ENCODE assay signal across 8 mouse cellular contexts in genomic region chr4:136206033-136206893, GRCm38 (mm10). TPM values are rescaled to one million over a fixed set of nuclear protein-coding genes. Genes with fewer than 3 reads are reported as not detected.
DNase-seq lines count a peak whose midpoint lies in the region; ATAC-seq lines count a peak whose summit lies in the region.

Gene Asap3 (plus strand): TSS chr4:136206365.

- under 1% methylated on average over 53 of the region's 54 CpGs for WGBS in heart, embryonic 11.5 days (ENCODE audit: insufficient replicate concordance)
- under 1% methylated on average over 52 of the region's 54 CpGs for WGBS in kidney, embryonic 16.5 days
- WGBS in liver, embryonic 11.5 days = 2% methylated on average over 53 of the region's 54 CpGs
- under 1% methylated on average over 54 of the region's 54 CpGs for WGBS in stomach, embryonic 14.5 days

- ATAC-seq in erythroblast, adult 5-6 weeks (replicated peaks; ENCODE audit: low FRiP score, poor library complexity, severe bottlenecking) = peak; percentile 77
- peak; percentile 92 for ATAC-seq in heart, embryonic 11.5 days (replicated peaks; ENCODE audit: insufficient number of reproducible peaks, low FRiP score, low TSS enrichment)
- ATAC-seq in kidney, embryonic 16.5 days (ENCODE audit: low FRiP score, low TSS enrichment) = peak; percentile 95
- peak; percentile 93 for ATAC-seq in liver, embryonic 11.5 days (replicated peaks; ENCODE audit: low FRiP score)
- ATAC-seq in stomach, embryonic 14.5 days (ENCODE audit: insufficient number of reproducible peaks, insufficient read depth, low FRiP score, low read depth) = peak; percentile 92

- peak within 1 kb of the TSS; percentile 99 for H3K4me2 ChIP-seq in heart, embryonic 11.5 days
- peak within 1 kb of the TSS; percentile 96 for H3K4me2 ChIP-seq in kidney, embryonic 16.5 days (replicated peaks; ENCODE audit: low read depth, low read length)
- H3K4me2 ChIP-seq in liver, embryonic 11.5 days = peak within 1 kb of the TSS; percentile 98
- H3K4me2 ChIP-seq in stomach, embryonic 14.5 days (replicated peaks; ENCODE audit: low read depth, low read length) = peak within 1 kb of the TSS; percentile 97

- peak within 1 kb of the TSS; percentile 77 for H3K9ac ChIP-seq in heart, embryonic 11.5 days (ENCODE audit: low read depth, low read length)
- H3K9ac ChIP-seq in kidney, embryonic 16.5 days (replicated peaks; ENCODE audit: low read length) = peak within 1 kb of the TSS; percentile 71
- H3K9ac ChIP-seq in liver, embryonic 11.5 days (ENCODE audit: low read depth, low read length) = peak within 1 kb of the TSS; percentile 66
- H3K9ac ChIP-seq in stomach, embryonic 14.5 days (replicated peaks; ENCODE audit: low read depth, low read length) = peak within 1 kb of the TSS; percentile 55

- no peaks in the 10 kb centered on the region for H3K36me3 ChIP-seq in heart, embryonic 11.5 days (ENCODE audit: control insufficient read depth, insufficient read depth, low read length)
- H3K36me3 ChIP-seq in kidney, embryonic 16.5 days (ENCODE audit: insufficient read depth, low read length) = no peaks in the 10 kb centered on the region
- H3K36me3 ChIP-seq in liver, embryonic 11.5 days (ENCODE audit: control insufficient read depth, insufficient read depth, low read length) = no peaks in the 10 kb centered on the region
- H3K36me3 ChIP-seq in stomach, embryonic 14.5 days (ENCODE audit: control insufficient read depth, insufficient read depth, low read length) = no peaks in the 10 kb centered on the region

- peak within 1 kb of the TSS; percentile 36; the same call in 1 of the 2 replicates for H3K27ac ChIP-seq in heart, embryonic 11.5 days (ENCODE audit: low read depth, low read length)
- H3K27ac ChIP-seq in kidney, embryonic 16.5 days (ENCODE audit: low read length) = peak within 1 kb of the TSS; percentile 40; the same call in 1 of the 2 replicates
- H3K27ac ChIP-seq in liver, embryonic 11.5 days (ENCODE audit: low read depth, low read length) = no peak within 1 kb of the TSS; the same call in 1 of the 2 replicates
- peak within 1 kb of the TSS; percentile 77 for H3K27ac ChIP-seq in stomach, embryonic 14.5 days (ENCODE audit: low read length)

- DNase-seq in B cell, adult 2 months = peak; percentile 90 to 92
- peak; percentile 86 for DNase-seq in brain, adult 2 months (ENCODE audit: low read depth, low spot score)
- peak; percentile 98 for DNase-seq in liver, embryonic 11.5 days (ENCODE audit: low spot score)
- peak; percentile 81 for DNase-seq in naive thymus-derived CD4-positive, alpha-beta T cell, adult 2 months (ENCODE audit: low read depth)

- peaks cover 4% of the 10 kb centered on the region; the same call in 1 of the 2 replicates for H3K27me3 ChIP-seq in heart, embryonic 11.5 days (ENCODE audit: control insufficient read depth, insufficient read depth, low read length)
- H3K27me3 ChIP-seq in kidney, embryonic 16.5 days (ENCODE audit: insufficient read depth, low read length) = no peaks in the 10 kb centered on the region; the same call in 1 of the 2 replicates
- H3K27me3 ChIP-seq in liver, embryonic 11.5 days (replicated peaks; ENCODE audit: control insufficient read depth, insufficient read depth, low read length) = peaks cover 20% of the 10 kb centered on the region
- no peaks in the 10 kb centered on the region for H3K27me3 ChIP-seq in stomach, embryonic 14.5 days (ENCODE audit: control insufficient read depth, insufficient read depth, low read length)

- H3K4me3 ChIP-seq in heart, embryonic 11.5 days (ENCODE audit: low read depth, low read length) = peak within 1 kb of the TSS; percentile 62
- H3K4me3 ChIP-seq in kidney, embryonic 16.5 days (ENCODE audit: low read length) = peak within 1 kb of the TSS; percentile 65
- H3K4me3 ChIP-seq in liver, embryonic 11.5 days (ENCODE audit: low read depth, low read length) = peak within 1 kb of the TSS; percentile 59
- H3K4me3 ChIP-seq in stomach, embryonic 14.5 days (ENCODE audit: low read depth, low read length) = peak within 1 kb of the TSS; percentile 65

- H3K9me3 ChIP-seq in heart, embryonic 11.5 days (replicated peaks; ENCODE audit: control insufficient read depth, low read length) = no peaks in the 10 kb centered on the region
- no peaks in the 10 kb centered on the region for H3K9me3 ChIP-seq in kidney, embryonic 16.5 days (ENCODE audit: low read length)
- no peaks in the 10 kb centered on the region for H3K9me3 ChIP-seq in liver, embryonic 11.5 days (ENCODE audit: control insufficient read depth, low read length)
- H3K9me3 ChIP-seq in stomach, embryonic 14.5 days (ENCODE audit: control insufficient read depth, low read depth, low read length) = no peaks in the 10 kb centered on the region

- peaks cover 9% of the 10 kb centered on the region; the same call in 1 of the 2 replicates for H3K4me1 ChIP-seq in heart, embryonic 11.5 days (ENCODE audit: control insufficient read depth, insufficient read depth, low read length)
- H3K4me1 ChIP-seq in kidney, embryonic 16.5 days (ENCODE audit: insufficient read depth, low read length) = peaks cover 16% of the 10 kb centered on the region
- peaks cover 11% of the 10 kb centered on the region for H3K4me1 ChIP-seq in liver, embryonic 11.5 days (replicated peaks; ENCODE audit: control insufficient read depth, insufficient read depth, low read length)
- H3K4me1 ChIP-seq in stomach, embryonic 14.5 days (ENCODE audit: control insufficient read depth, insufficient read depth, low read length) = peaks cover 8% of the 10 kb centered on the region; the same call in 1 of the 2 replicates

RNA-seq across cellular contexts. Expression of gene Asap3, which starts in this region (rescaled TPM):
- total RNA-seq in erythroblast, adult 5-6 weeks (2015; ENCODE audit: low replicate concordance) = 0.19 TPM in 1 of 2 replicates, not detected in the other
- total RNA-seq in erythroblast, adult 5-6 weeks (2017; ENCODE audit: low replicate concordance) = 0.43 TPM in 1 of 2 replicates, not detected in the other
- 1.8 and 2.1 TPM in 2 replicates for polyA plus RNA-seq in heart, embryonic 11.5 days (2014; fragmentation: Nextera tagmentation; extraction: Ambion mirVana)
- 5.8 and 6.0 TPM in 2 replicates for polyA plus RNA-seq in kidney, embryonic 16.5 days (2015; fragmentation: Nextera tagmentation; extraction: Ambion mirVana)
- 1.8 and 2.9 TPM in 2 replicates for polyA plus RNA-seq in liver, embryonic 11.5 days (2014; fragmentation: Nextera tagmentation; extraction: Ambion mirVana)
- 5.1 and 5.6 TPM in 2 replicates for polyA plus RNA-seq in stomach, embryonic 14.5 days (2014; fragmentation: Nextera tagmentation; extraction: Ambion mirVana)

Comparison
In these comparisons a context has a peak if more than half of its experiments do, and no peak if none do; other contexts are left out.
1. Peak in ATAC-seq in erythroblast, adult 5-6 weeks; RNA of the gene not detected or under 1 TPM.